Mouse (Mus musculus) forebrain, embryonic 10.5 days (tissue): ENCODE results near the gene Ccdc33. TPM values are rescaled to one million over a fixed set of nuclear protein-coding genes. Genes with fewer than 3 reads are reported as not detected.

ENCODE experiments used
- DNase-seq: peaks from one replicate; pipeline ENCODE4 v3.0.0-alpha.2; 2017; ENCODE audit warnings: low spot score; ENCODE audit errors: extremely low spot score
- H3K27ac ChIP-seq: fragments of 300-500 bp; sonication (generic); 2 replicates; pipeline ENCODE4 v1.5.1; 2016; ENCODE audit warnings: mild to moderate bottlenecking
- H3K27me3 ChIP-seq: fragments of 300-500 bp; sonication (generic); 2 replicates; pipeline ENCODE4 v1.6.1; 2016; ENCODE audit warnings: mild to moderate bottlenecking; ENCODE audit not compliant: poor library complexity, severe bottlenecking
- H3K36me3 ChIP-seq: fragments of 300-500 bp; sonication (generic); replicated peaks from 2 replicates; pipeline ENCODE4 v1.6.1; 2016; ENCODE audit warnings: mild to moderate bottlenecking, moderate library complexity
- H3K4me1 ChIP-seq: fragments of 300-500 bp; sonication (generic); 2 replicates; pipeline ENCODE4 v1.6.1; 2016
- H3K4me3 ChIP-seq: fragments of 300-500 bp; sonication (generic); 2 replicates; pipeline ENCODE4 v1.5.1; 2016; ENCODE audit warnings: mild to moderate bottlenecking, moderate library complexity
- H3K9me3 ChIP-seq: fragments of 300-500 bp; sonication (generic); 2 replicates; pipeline ENCODE4 v1.6.1; 2016; ENCODE audit warnings: mild to moderate bottlenecking, moderate library complexity
- WGBS: fragments of 180-500 bp; shearing (Covaris S2); methylation state at CpG from one replicate; pipeline ENCODE4 v1.1.7; 2016; 5-methylcytosine and 5-hydroxymethylcytosine counted together
- polyA plus RNA-seq: library from polyadenylated mRNA; unstranded; fragments of >200 nt; fragmentation: Nextera tagmentation; extraction: Ambion mirVana; gene quantifications from 2 replicates; pipeline ENCODE4 v1.2.1, GENCODE M21; 2016

Gene Ccdc33
- polyA plus RNA-seq, 1 experiment from 2014 or later = 0.36 TPM

- Histone ChIP-seq H3K36me3 (no peaks in the 10 kb centered on the region), H3K4me3 (no peak overlapping the region), H3K27ac (peak overlapping the region; percentile 76), H3K27me3 (peaks cover 29% of the 10 kb centered on the region), H3K4me1 (peaks cover 80% of the 10 kb centered on the region), H3K9me3 (no peaks in the 10 kb centered on the region)
- WGBS = 54% methylated on average over 3 of the region's 3 CpGs
- no peak for DNase-seq
Measured at GRCm38 (mm10) chr9:58125085-58125484, 6.5 kb upstream of the Ccdc33 start.

GRCm38 (mm10) chr9:58116024-58116651 lies 2.5 kb downstream of the Ccdc33 start:
- H3K27me3 ChIP-seq = peaks cover 68% of the 10 kb centered on the region
- peaks cover 76% of the 10 kb centered on the region for H3K4me1 ChIP-seq
- WGBS = 28% methylated on average over 7 of the region's 7 CpGs
- no peaks in the 10 kb centered on the region for H3K9me3 ChIP-seq
- no peak overlapping the region for H3K4me3 ChIP-seq
- peak overlapping the region; percentile 92 for H3K27ac ChIP-seq
- no peaks in the 10 kb centered on the region for H3K36me3 ChIP-seq
- no peak for DNase-seq

DNA sequence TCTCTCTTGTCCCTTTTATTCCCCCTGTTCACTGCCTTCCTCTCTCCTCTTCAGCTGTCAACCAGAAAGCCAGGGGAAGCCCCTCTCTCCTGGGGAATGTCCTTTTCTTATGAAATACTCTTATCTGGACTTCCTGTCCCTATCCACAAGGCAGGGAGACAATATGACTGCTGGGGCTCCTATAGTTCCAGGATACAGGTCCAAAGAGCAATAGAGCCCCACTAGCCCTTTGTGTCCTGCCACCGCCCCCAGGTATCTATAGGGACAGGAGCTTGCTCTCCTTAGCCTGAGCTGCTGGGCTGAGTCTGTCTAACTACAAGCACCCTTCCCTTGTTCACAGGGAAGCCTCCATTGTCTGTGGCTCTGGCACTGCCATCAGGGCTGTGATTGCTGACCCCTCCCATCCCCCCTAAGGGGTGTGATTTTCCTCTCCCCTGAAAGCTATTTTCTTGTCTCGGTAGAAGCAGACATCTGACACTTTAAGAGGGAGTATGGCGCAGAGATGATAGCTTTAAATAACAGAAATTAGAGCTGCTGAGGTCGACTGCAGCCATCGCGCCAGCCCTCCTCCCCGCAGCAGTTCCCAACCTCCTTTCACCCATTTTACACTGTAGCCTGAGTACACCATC lies 3.2 kb downstream of the Ccdc33 start:
- H3K4me1 ChIP-seq = peaks cover 81% of the 10 kb centered on the region

GRCm38 (mm10) chr9:58114019-58114418 lies 4.6 kb downstream of the Ccdc33 start:
- peaks cover 88% of the 10 kb centered on the region for H3K27me3 ChIP-seq
- H3K4me3 ChIP-seq = peak overlapping the region; percentile 47
- peaks cover 82% of the 10 kb centered on the region for H3K4me1 ChIP-seq
- H3K27ac ChIP-seq = peak overlapping the region; percentile 92
- H3K36me3 ChIP-seq = no peaks in the 10 kb centered on the region
- H3K9me3 ChIP-seq = no peaks in the 10 kb centered on the region
- 2% methylated on average over 9 of the region's 9 CpGs for WGBS
- DNase-seq = no peak

More for the DNA sequence above, 3.2 kb downstream of the Ccdc33 start:
- H3K4me3 ChIP-seq = no peak overlapping the region
- no peaks in the 10 kb centered on the region for H3K36me3 ChIP-seq
- WGBS = 30% methylated on average over 7 of the region's 7 CpGs
- H3K9me3 ChIP-seq = no peaks in the 10 kb centered on the region
- DNase-seq = no peak
- peaks cover 74% of the 10 kb centered on the region for H3K27me3 ChIP-seq
- peak overlapping the region; percentile 92 for H3K27ac ChIP-seq

DNA sequence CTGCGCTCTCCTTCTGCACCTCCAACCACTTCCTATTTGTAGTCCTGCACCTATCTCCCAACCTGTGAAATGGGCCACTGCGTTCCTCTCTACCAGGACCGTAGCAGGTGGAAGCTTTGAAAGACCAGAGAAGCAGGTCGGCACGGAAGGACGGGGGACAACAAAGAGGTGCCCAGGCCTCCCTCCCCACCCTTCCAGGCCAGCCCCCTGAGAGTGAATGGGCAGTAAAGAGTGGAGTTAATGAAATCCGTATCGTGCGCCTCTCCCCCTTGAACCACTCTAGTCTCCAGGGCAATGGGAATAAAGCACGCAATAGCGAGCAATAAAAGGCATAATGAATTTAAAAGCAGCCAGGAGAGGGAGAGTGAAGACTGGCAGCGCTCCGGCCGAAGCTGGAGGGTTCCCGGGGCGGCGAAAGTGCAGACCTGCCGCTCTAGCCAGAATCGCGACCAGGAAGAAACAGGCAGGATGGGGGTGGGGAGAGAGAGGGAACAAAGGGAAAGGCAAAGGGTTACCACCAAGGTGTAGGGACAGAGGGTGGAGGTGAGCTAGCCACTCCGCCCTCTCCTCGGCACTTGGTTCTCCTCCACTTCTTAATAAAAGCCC lies 5.2 kb downstream of the Ccdc33 start:
- Histone ChIP-seq H3K9me3 (no peaks in the 10 kb centered on the region), H3K4me3 (peak overlapping the region; percentile 47), H3K27me3 (peaks cover 85% of the 10 kb centered on the region), H3K27ac (peak overlapping the region; percentile 92), H3K4me1 (peaks cover 78% of the 10 kb centered on the region), H3K36me3 (no peaks in the 10 kb centered on the region)
- DNase-seq = peak; percentile 70
- under 1% methylated on average over 22 of the region's 22 CpGs for WGBS

GRCm38 (mm10) chr9:58112866-58113278 lies 5.8 kb downstream of the Ccdc33 start:
- Histone ChIP-seq H3K27me3 (peaks cover 80% of the 10 kb centered on the region), H3K36me3 (no peaks in the 10 kb centered on the region), H3K27ac (peak overlapping the region; percentile 92), H3K4me3 (peak overlapping the region; percentile 47), H3K4me1 (peaks cover 76% of the 10 kb centered on the region), H3K9me3 (no peaks in the 10 kb centered on the region)
- WGBS = 1% methylated on average over 6 of the region's 6 CpGs
- DNase-seq = peak; percentile 85

DNA sequence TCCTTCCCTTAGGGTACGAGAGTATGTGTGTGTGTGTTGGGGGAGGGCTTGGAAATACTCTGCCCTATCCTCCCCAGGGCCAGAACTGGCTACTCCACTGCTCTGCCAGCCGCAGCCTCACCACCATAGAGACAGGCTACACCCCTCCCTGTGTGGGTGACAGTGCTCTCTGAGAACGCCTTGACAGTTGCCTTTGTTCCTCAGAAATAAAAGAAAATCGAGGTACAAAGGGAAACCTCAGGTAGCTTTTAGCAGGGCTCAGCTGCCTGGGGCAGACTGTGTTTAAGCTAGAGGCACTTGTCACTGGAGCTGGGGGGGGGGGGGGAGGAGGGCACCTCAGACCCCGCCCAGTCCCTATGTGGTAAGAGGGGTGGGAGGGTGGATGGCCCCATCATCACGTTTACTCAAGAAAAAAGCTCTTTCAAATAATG lies 6.3 kb downstream of the Ccdc33 start:
- Histone ChIP-seq H3K27me3 (peaks cover 76% of the 10 kb centered on the region), H3K27ac (peak overlapping the region; percentile 92), H3K4me1 (peaks cover 80% of the 10 kb centered on the region), H3K4me3 (peak overlapping the region; percentile 47), H3K36me3 (no peaks in the 10 kb centered on the region), H3K9me3 (no peaks in the 10 kb centered on the region)
- under 1% methylated on average over 6 of the region's 6 CpGs for WGBS
- DNase-seq = no peak

DNA sequence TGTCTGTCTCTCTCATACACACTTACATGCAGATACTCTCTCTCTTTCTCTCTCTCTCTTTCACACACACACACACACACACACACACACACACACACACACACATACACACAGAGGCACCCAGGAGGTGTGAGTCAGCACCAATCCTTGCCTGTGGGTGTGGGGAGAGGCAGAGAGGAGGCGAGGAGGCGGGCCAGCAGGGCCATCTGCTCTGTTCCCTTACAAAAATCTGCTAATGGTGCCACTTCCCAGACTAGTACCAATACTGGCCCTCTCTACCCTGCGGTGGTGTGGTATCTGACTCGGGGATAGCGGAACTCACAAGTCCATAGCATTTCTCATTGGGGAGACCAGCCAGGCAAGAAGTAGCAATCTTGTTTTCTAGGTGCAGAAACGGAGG lies 7.2 kb downstream of the Ccdc33 start:
- Histone ChIP-seq H3K4me1 (peaks cover 77% of the 10 kb centered on the region), H3K27ac (peak overlapping the region; percentile 92), H3K9me3 (no peaks in the 10 kb centered on the region), H3K4me3 (no peak overlapping the region), H3K27me3 (peaks cover 75% of the 10 kb centered on the region), H3K36me3 (no peaks in the 10 kb centered on the region)
- no peak for DNase-seq
- WGBS = 65% methylated on average over 6 of the region's 6 CpGs

DNA sequence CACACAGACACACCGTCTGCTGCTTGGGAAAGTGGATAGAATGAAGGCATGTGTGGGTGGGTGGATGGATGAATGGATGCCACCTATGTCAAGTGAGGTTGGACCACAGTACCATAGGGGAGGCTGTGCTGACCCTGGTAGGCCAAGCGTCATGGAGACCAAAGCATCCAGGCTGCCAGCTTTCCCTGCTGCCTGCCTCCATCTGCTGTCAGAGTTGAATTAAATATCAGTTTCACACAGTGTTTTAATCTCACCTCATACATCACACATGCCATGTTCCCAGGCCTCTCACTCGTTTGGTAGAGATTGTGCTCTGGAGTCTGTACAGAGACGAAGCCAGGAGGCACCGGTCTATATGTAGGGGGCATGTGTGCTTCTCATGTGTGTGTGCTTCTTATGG lies 7.8 kb downstream of the Ccdc33 start:
- peaks cover 75% of the 10 kb centered on the region for H3K27me3 ChIP-seq
- H3K36me3 ChIP-seq = no peaks in the 10 kb centered on the region
- H3K4me3 ChIP-seq = no peak overlapping the region
- H3K27ac ChIP-seq = peak overlapping the region; percentile 92
- no peaks in the 10 kb centered on the region for H3K9me3 ChIP-seq
- DNase-seq = no peak
- WGBS = 91% methylated on average over 5 of the region's 5 CpGs
- H3K4me1 ChIP-seq = peaks cover 77% of the 10 kb centered on the region

DNA sequence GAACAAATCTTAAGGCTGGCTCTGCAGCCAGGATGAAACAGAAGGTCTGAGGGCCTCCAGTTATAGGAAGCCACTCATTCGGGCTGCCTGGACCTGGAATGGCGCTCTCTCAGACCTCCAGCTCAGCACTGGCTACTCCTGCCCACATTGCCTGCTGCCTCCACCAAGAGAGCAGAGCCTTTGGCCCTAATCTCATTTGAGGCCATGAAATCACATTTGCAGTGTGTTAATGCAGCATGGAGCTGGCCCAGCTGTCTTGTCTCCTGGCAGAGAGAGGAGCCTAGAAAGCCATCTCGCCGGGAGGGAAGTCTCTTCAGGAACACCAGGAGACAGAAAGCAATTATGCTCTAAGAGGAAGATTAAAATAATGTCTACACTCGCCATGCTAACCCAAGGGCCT lies 11.1 kb downstream of the Ccdc33 start:
- WGBS = 66% methylated on average over 5 of the region's 5 CpGs
- Histone ChIP-seq H3K36me3 (no peaks in the 10 kb centered on the region), H3K27ac (peak overlapping the region; percentile 44; the same call in 1 of the 2 replicates), H3K4me3 (no peak overlapping the region), H3K27me3 (peaks cover 51% of the 10 kb centered on the region), H3K9me3 (no peaks in the 10 kb centered on the region), H3K4me1 (peaks cover 71% of the 10 kb centered on the region)
- no peak for DNase-seq

DNA sequence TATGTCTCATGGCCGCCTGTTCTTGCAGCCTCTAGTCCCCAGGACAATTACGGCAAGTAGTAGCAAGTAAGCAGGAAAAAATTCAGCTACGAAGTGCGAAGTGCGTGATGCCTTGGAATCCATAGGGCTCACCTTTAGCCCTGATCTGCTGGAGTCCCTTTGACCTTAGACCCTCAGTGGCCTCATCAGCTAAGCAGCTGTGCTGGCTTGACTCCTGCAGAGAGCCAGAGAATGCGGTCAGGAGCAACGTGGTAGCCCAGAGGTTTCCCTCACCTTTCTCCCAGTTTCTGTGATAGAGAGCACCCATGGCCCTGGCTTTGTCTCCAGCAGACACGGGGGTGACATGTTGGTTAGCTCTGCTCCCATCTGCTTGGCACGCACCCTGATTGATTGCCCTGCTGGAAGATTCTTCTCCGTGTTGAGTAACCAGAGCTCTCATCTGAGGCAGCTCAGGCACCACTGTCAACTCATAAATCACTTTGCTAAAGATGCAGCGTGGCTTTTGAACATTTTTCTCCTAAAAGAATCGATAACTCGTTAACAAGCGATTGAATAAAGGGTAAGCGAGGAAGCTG lies 12.9 kb downstream of the Ccdc33 start:
- Histone ChIP-seq H3K4me1 (peaks cover 68% of the 10 kb centered on the region), H3K4me3 (no peak overlapping the region), H3K27me3 (peaks cover 40% of the 10 kb centered on the region), H3K9me3 (no peaks in the 10 kb centered on the region), H3K36me3 (no peaks in the 10 kb centered on the region), H3K27ac (peak overlapping the region; percentile 26)
- 73% methylated on average over 15 of the region's 15 CpGs for WGBS
- DNase-seq = no peak

DNA sequence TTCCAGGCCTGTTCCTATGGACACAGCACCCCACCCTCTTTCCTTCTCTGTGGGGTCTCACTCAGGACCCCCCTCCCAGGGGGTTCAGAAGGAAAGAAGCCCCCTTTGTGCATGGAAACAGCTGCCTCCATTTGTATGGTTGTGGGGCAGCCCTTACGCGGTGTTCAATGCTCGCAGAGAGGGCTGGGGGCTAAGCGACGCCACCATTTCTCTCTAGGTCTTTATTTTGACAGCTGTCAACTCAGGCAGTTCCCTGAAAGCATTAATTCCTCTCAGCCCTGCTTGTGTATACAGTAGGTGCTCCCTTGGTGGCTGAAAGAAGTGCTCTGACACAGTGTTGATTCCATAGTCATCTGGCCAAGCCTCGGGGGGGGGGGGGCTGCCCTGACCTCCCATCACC lies 15.0 kb downstream of the Ccdc33 start:
- Histone ChIP-seq H3K27me3 (peaks cover 22% of the 10 kb centered on the region), H3K27ac (peak overlapping the region; percentile 48), H3K4me1 (peaks cover 71% of the 10 kb centered on the region), H3K4me3 (no peak overlapping the region), H3K36me3 (no peaks in the 10 kb centered on the region), H3K9me3 (no peaks in the 10 kb centered on the region)
- WGBS = 71% methylated on average over 6 of the region's 6 CpGs
- no peak for DNase-seq

GRCm38 (mm10) chr9:58102013-58102412 lies 16.6 kb downstream of the Ccdc33 start:
- Histone ChIP-seq H3K4me3 (no peak overlapping the region), H3K27me3 (peaks cover 25% of the 10 kb centered on the region), H3K9me3 (no peaks in the 10 kb centered on the region), H3K27ac (peak overlapping the region; percentile 44; the same call in 1 of the 2 replicates), H3K36me3 (no peaks in the 10 kb centered on the region), H3K4me1 (peaks cover 74% of the 10 kb centered on the region)
- DNase-seq = no peak
- WGBS = 77% methylated on average over 4 of the region's 4 CpGs
